Mouse (Mus musculus) left cerebral cortex, adult 2 months (tissue): ENCODE results near the gene Aebp1. TPM values are rescaled to one million over a fixed set of nuclear protein-coding genes. Genes with fewer than 3 reads are reported as not detected.
A peak's percentile ranks its signal among the peaks of the same experiment; 100 is the strongest.

Experiments used
- DNase-seq, 2 experiments: peaks; one replicate each; pipeline ENCODE4 v3.0.0; 2021 to 2022; ENCODE audit warnings: low spot score in 2 of 2, mixed read lengths in 1 of 2; ENCODE audit errors: extremely low spot score in 1 of 2
- H3K27ac ChIP-seq: fragments of 200-600 bp; 2 replicates; pipeline ENCODE4 v1.8.1; 2022
- H3K4me3 ChIP-seq: fragments of 200-600 bp; 2 replicates; pipeline ENCODE4 v1.8.1; 2022
- CTCF ChIP-seq: fragments of 200-600 bp; IDR thresholded peaks from 2 replicates; pipeline ENCODE4 v1.8.1; 2022; ENCODE audit warnings: antibody characterized with exemption, mild to moderate bottlenecking, moderate library complexity
- intact Hi-C: fragments of 180-260 bp; cut with DNase I; formaldehyde crosslinking; loops from one replicate; pipeline ENCODE4 v1.15.1; 2025
- total RNA-seq, 2 experiments: library from RNA; stranded (reverse); gene quantifications; 2 replicates each; pipeline ENCODE4 v1.2.3; 2021

The Aebp1 gene
- total RNA-seq, 2 experiments from 2014 or later = 16.5 to 22.8 TPM

- H3K4me3 ChIP-seq = no peak overlapping the region
- H3K27ac ChIP-seq = peak overlapping the region; percentile 53; the same call in 1 of the 2 replicates
- DNase-seq = peak in 1 of 2 experiments; percentile 37
- intact Hi-C loops = no loop called here
- no peak for TF ChIP-seq CTCF
Measured at GRCm38 (mm10) chr11:5915429-5916177, 53.9 kb downstream of the Aebp1 start.

GRCm38 (mm10) chr11:5916178-5916548 lies 54.4 kb downstream of the Aebp1 start:
- no peak for TF ChIP-seq CTCF
- peak in 1 of 2 experiments; percentile 36 for DNase-seq
- intact Hi-C loops = no loop called here
- H3K27ac ChIP-seq = no peak overlapping the region; the same call in 1 of the 2 replicates
- H3K4me3 ChIP-seq = no peak overlapping the region

- TF ChIP-seq CTCF = no peak
- Histone ChIP-seq H3K4me3 (no peak overlapping the region), H3K27ac (no peak overlapping the region)
- intact Hi-C loops = no loop called here
- no peak for DNase-seq
Measured at GRCm38 (mm10) chr11:5918111-5918510, 56.4 kb downstream of the Aebp1 start.

GRCm38 (mm10) chr11:5919606-5920005 lies 57.9 kb downstream of the Aebp1 start:
- H3K27ac ChIP-seq = no peak overlapping the region
- intact Hi-C loops = no loop called here
- DNase-seq = no peak
- H3K4me3 ChIP-seq = no peak overlapping the region
- no peak for TF ChIP-seq CTCF

- intact Hi-C loops = no loop called here
- no peak for DNase-seq
- TF ChIP-seq CTCF = no peak
- no peak overlapping the region for H3K27ac ChIP-seq
- no peak overlapping the region for H3K4me3 ChIP-seq
Measured at GRCm38 (mm10) chr11:5920323-5920960, 58.7 kb downstream of the Aebp1 start.

Other genes starting within 250 kb of the Aebp1 start
- gene Mrps24, start 146.3 kb upstream of the Aebp1 start, total RNA-seq = 10 to 100 TPM; 54.9 to 67.2 TPM
- gene Urgcp, start 99.6 kb upstream of the Aebp1 start, total RNA-seq = 10 to 100 TPM; 67.7 to 71.0 TPM
- gene Dbnl, start 73.5 kb upstream of the Aebp1 start, total RNA-seq = 10 to 100 TPM; 68.0 to 68.4 TPM
- 1 to 10 TPM; 5.4 to 9.5 TPM for gene Pgam2, start 58.2 kb upstream of the Aebp1 start, total RNA-seq
- gene Polm, start 23.9 kb upstream of the Aebp1 start, total RNA-seq = 10 to 100 TPM in 1 of 2 experiments, 1 to 10 TPM in 1; 8.6 to 10.5 TPM
- gene Pold2, start 16.3 kb downstream of the Aebp1 start, total RNA-seq = 10 to 100 TPM; 18.7 to 20.7 TPM
- not detected for gene Myl7, start 36.8 kb downstream of the Aebp1 start, total RNA-seq
- 1 to 10 TPM; 1.7 to 2.4 TPM for gene Gck, start 88.1 kb downstream of the Aebp1 start, total RNA-seq
- 10 to 100 TPM; 75.8 to 79.8 TPM for gene Ykt6, start 93.7 kb downstream of the Aebp1 start, total RNA-seq
- gene Camk2b, start 204.4 kb downstream of the Aebp1 start, total RNA-seq = 100 to 1,000 TPM; 607 to 644 TPM